Mouse (Mus musculus) liver, embryonic 12.5 days (tissue): ENCODE measurements around the gene Dnah2. TPM values are rescaled to one million over a fixed set of nuclear protein-coding genes. Genes with fewer than 3 reads are reported as not detected.
A peak's percentile ranks its signal among the peaks of the same experiment; 100 is the strongest.

ENCODE experiments used
- ATAC-seq: fragments of 200-750 bp; cut with Nextera tagmentation; 2 replicates; pipeline ENCODE4 v1.8.0; 2017; ENCODE audit warnings: moderate number of reproducible peaks, mild to moderate bottlenecking, moderate library complexity
- H3K27ac ChIP-seq: fragments of 300-500 bp; sonication (generic); 2 replicates; pipeline ENCODE4 v1.5.1; 2016; ENCODE audit warnings: mild to moderate bottlenecking
- H3K27me3 ChIP-seq: fragments of 300-500 bp; sonication (generic); replicated peaks from 2 replicates; pipeline ENCODE4 v1.6.1; 2016; ENCODE audit warnings: mild to moderate bottlenecking, moderate library complexity
- H3K36me3 ChIP-seq: fragments of 300-500 bp; sonication (generic); 2 replicates; pipeline ENCODE4 v1.6.1; 2016; ENCODE audit warnings: mild to moderate bottlenecking, moderate library complexity
- H3K4me1 ChIP-seq: fragments of 300-500 bp; sonication (generic); 2 replicates; pipeline ENCODE4 v1.6.1; 2016
- H3K4me2 ChIP-seq: fragments of 300-500 bp; sonication (generic); 2 replicates; pipeline ENCODE4 v1.6.1; 2016; ENCODE audit warnings: mild to moderate bottlenecking, moderate library complexity
- H3K4me3 ChIP-seq: fragments of 300-500 bp; sonication (generic); 2 replicates; pipeline ENCODE4 v1.5.1; 2016; ENCODE audit warnings: mild to moderate bottlenecking, moderate library complexity
- H3K9ac ChIP-seq: fragments of 300-500 bp; sonication (generic); 2 replicates; pipeline ENCODE4 v1.6.1; 2016; ENCODE audit warnings: mild to moderate bottlenecking, moderate library complexity
- H3K9me3 ChIP-seq: fragments of 300-500 bp; sonication (generic); replicated peaks from 2 replicates; pipeline ENCODE4 v1.6.1; 2016; ENCODE audit warnings: mild to moderate bottlenecking, moderate library complexity
- WGBS: fragments of 180-500 bp; shearing (Covaris S2); methylation state at CpG from one replicate; pipeline ENCODE4 v1.1.7; 2016; ENCODE audit not compliant: insufficient replicate concordance; 5-methylcytosine and 5-hydroxymethylcytosine counted together
- polyA plus RNA-seq: library from polyadenylated mRNA; unstranded; fragments of >200 nt; fragmentation: Nextera tagmentation; extraction: Ambion mirVana; gene quantifications from 2 replicates; pipeline ENCODE4 v1.2.1, GENCODE M21; 2016

Gene Dnah2
- polyA plus RNA-seq, 1 experiment from 2014 or later: 0.06 TPM

DNA sequence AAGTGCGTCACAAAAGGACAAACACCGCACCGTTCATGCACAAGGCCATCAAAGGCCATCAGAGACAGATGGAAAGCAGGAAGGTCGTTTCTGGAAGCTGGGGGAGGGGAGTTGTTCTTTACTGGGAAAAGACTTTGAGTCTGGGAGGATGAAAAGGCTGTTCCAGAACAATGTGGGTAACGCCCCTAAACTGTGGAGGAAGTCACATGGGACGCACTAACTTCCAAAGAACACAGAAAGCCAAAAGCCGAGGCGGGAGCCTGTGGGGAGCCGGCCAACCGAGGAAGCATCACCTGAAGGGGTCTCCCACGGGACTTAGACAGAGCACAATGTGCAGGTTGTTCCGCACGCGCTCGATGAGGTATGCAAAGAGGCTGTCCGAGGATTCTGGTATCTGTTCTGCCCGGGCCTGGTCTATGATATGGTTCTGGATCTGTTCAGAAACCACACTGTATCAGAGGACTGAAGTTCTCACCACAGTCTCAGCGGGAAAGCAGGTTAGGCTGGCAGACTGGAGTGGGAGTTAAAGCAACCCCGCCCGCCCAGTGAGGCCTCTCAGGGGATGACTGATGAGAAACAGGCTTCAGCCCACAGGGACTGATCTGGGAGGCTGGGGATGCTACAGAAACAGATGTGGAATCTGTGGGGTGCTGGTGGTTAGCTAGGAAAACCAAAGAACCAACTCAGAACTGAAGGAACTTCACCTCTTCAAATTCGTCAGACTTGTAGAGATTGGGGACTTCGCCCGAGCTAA is 96.6 kb downstream of the Dnah2 start:
- H3K4me3 ChIP-seq: no peak overlapping the region
- ATAC-seq: peak; percentile 24; the same call in 1 of the 2 replicates
- peak overlapping the region; percentile 32; the same call in 1 of the 2 replicates for H3K27ac ChIP-seq
- H3K27me3 ChIP-seq: peaks cover 12% of the 10 kb centered on the region
- H3K9ac ChIP-seq: no peak overlapping the region
- H3K4me2 ChIP-seq: peak overlapping the region; percentile 32
- H3K9me3 ChIP-seq: no peaks in the 10 kb centered on the region
- 55% methylated on average over 23 of the region's 23 CpGs for WGBS
- H3K4me1 ChIP-seq: peaks cover 24% of the 10 kb centered on the region
- no peaks in the 10 kb centered on the region for H3K36me3 ChIP-seq

DNA sequence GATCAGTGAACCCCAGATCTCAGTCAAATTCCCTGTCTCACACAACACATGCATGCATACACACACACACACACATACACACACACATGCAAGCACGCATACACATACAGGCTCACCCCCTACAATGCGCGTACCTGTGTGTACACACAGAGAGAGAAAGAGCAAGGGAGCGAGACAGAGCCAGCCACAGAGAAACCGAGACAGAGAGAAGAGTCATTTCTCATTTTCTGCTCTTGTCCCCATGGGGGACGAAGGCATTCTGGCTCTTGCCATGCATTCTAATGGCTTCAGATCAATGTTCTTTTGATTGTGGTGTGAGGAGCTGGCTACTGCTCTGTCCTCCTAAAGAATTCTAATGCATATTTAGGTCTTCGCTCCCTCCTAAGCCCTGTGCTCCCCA is 101.6 kb downstream of the Dnah2 start:
- Histone ChIP-seq H3K36me3 (no peaks in the 10 kb centered on the region), H3K9me3 (no peaks in the 10 kb centered on the region), H3K27ac (no peak overlapping the region), H3K4me3 (no peak overlapping the region), H3K9ac (no peak overlapping the region), H3K4me2 (no peak overlapping the region), H3K27me3 (peaks cover 12% of the 10 kb centered on the region), H3K4me1 (peaks cover 4% of the 10 kb centered on the region)
- ATAC-seq: no peak
- 71% methylated on average over 7 of the region's 7 CpGs for WGBS

DNA sequence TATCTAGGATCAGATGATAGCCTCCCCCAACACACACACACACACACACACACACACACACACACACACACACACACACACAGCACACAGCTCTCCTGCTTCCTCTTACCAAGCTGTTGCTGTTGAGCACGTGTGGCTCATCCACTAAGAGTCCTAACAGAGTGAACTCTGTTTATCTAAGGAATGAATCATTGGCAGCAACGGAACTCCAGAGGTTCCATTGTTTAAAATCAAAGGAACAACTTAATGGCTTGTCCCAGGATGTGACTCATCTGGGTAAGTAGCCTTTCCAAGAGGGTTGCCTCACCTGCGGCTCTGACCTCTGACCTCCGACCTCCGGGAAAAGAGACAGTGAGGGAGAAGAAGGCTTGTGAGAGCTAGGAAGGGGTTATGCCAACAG is 105.6 kb downstream of the Dnah2 start:
- H3K27me3 ChIP-seq: peaks cover 5% of the 10 kb centered on the region
- no peaks in the 10 kb centered on the region for H3K4me1 ChIP-seq
- WGBS: 37% methylated on average over 5 of the region's 5 CpGs
- no peak overlapping the region for H3K4me3 ChIP-seq
- no peak overlapping the region for H3K9ac ChIP-seq
- ATAC-seq: no peak
- no peak overlapping the region for H3K27ac ChIP-seq
- no peak overlapping the region for H3K4me2 ChIP-seq
- no peaks in the 10 kb centered on the region for H3K9me3 ChIP-seq
- H3K36me3 ChIP-seq: no peaks in the 10 kb centered on the region

DNA sequence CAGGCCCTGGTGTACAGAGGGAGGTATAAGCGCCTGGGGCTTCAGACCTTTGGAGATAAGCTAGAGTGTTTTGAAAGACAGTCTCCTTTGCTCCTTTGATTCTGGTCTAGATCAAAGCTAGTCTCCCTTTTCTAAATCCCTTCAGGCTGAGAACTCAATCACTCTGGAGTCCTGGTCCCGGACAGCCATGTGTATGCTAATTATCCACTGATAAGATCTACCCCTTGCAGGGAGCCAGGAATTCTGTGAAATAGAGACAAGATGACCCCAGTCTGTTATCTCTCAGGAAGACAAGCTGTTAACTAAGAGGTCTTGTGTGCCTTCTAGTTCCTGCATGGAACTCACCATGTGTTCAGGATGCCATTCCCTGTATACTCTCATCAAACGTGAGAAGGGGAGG is 111.6 kb downstream of the Dnah2 start:
- Histone ChIP-seq H3K4me1 (no peaks in the 10 kb centered on the region), H3K36me3 (no peaks in the 10 kb centered on the region), H3K9me3 (no peaks in the 10 kb centered on the region), H3K4me2 (no peak overlapping the region), H3K27ac (no peak overlapping the region), H3K27me3 (peaks cover 45% of the 10 kb centered on the region), H3K9ac (no peak overlapping the region), H3K4me3 (no peak overlapping the region)
- 32% methylated on average over 3 of the region's 3 CpGs for WGBS
- ATAC-seq: no peak

DNA sequence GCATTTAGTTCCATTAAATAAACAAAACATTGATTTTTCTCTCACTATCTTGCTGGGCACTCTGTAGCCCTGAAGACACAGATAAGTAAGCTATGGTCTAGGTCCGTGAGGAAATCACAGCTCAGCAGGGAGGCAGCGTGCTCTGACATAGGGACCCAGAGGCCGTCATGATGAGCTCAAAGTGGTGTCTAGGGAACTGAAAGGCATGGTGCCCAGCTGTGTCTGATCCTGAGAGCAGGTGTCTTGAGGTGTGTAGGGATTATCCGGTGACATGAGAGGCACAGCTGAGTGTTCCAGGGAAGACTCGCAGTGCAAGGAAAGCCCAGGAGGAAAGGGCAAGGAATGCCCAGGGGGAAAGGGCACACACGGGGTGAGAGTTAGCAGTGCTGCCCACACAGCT is 115.7 kb downstream of the Dnah2 start:
- H3K27ac ChIP-seq: no peak overlapping the region
- no peak overlapping the region for H3K9ac ChIP-seq
- peaks cover 51% of the 10 kb centered on the region for H3K27me3 ChIP-seq
- no peaks in the 10 kb centered on the region for H3K9me3 ChIP-seq
- peaks cover 12% of the 10 kb centered on the region for H3K4me1 ChIP-seq
- H3K4me3 ChIP-seq: no peak overlapping the region
- ATAC-seq: no peak
- H3K4me2 ChIP-seq: no peak overlapping the region
- no peaks in the 10 kb centered on the region for H3K36me3 ChIP-seq
- WGBS: 55% methylated on average over 6 of the region's 6 CpGs

DNA sequence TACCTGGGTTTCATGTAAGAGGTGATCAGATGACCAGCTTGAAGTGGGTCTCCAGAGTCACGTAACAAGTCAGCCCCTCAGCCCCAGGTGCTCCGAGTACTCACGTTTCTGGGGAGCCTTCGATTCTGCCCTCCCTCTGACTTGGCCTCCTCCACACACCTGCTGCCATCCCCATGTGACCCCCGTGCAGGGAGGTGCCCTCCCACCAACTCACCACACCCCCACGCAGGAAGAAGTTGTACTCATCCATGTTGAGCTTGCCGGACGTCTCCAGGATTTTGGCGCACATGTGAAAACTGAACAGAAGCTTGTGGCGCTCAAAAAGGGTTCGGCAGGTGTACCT is 116.3 kb downstream of the Dnah2 start:
- ATAC-seq: no peak
- Histone ChIP-seq H3K27ac (no peak overlapping the region), H3K36me3 (no peaks in the 10 kb centered on the region), H3K27me3 (peaks cover 46% of the 10 kb centered on the region), H3K9me3 (no peaks in the 10 kb centered on the region), H3K4me1 (peaks cover 12% of the 10 kb centered on the region), H3K4me2 (no peak overlapping the region), H3K4me3 (no peak overlapping the region), H3K9ac (no peak overlapping the region)
- WGBS: 61% methylated on average over 11 of the region's 11 CpGs

DNA sequence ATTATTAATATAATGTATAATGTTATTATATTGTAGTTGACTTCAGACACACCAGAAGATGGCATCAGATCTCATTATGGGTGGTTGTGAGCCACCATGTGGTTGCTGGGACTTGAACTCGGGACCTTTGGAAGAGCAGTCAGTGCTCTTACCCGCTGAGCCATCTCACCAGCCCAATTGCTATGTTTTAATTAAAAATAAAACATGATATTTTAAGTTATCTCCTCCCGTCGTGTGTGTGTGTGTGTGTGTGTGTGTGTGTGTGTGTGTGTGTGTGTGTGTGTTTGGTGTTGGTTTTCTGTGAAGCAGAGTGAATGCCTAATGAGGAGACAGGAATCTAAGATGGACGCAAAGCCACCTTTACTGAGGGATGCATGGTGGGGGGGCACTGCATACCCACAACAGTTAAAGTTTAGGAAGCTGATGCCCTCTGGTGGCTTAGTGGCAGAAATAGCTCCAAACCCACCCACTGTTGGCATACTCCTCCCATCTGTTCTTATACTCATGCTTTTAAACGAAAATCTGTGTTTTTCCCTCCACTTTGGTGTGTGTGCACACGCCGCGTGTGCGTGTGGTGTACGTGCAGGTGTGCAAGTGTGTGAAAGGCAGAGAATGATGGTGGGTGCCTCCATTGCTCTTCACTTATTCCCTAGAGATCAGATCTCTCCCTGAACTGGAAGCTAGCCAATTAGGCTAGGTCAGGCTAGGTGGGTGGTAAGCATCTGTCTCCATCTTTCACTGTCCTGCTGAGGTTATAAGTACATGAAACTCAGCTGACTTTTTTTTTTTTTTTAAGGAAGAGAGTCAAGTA is 116.9 kb downstream of the Dnah2 start:
- H3K4me2 ChIP-seq: no peak overlapping the region

DNA sequence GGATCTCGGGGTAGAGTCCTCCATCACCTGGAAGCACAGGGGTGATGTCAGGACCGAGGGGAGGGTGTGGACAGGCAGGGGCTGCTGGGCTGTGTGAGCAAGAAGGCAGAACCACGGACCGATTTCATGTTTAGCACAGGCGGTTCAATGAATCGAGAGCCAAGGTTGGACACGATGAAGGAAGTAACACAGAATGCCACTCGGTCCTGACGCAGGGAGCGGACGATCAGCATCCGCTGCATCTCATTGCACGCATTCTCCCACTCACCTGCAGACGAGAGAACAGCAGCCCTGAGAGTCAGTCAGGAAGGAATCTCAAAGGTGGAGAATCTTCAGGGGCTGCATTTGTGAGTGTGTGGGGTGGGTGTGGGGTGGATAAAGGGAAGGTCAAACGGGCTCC is 118.3 kb downstream of the Dnah2 start:
- Histone ChIP-seq H3K4me1 (peaks cover 24% of the 10 kb centered on the region), H3K9ac (no peak overlapping the region), H3K27me3 (peaks cover 34% of the 10 kb centered on the region), H3K9me3 (no peaks in the 10 kb centered on the region), H3K4me2 (no peak overlapping the region), H3K27ac (no peak overlapping the region), H3K4me3 (no peak overlapping the region), H3K36me3 (no peaks in the 10 kb centered on the region)
- WGBS: 76% methylated on average over 15 of the region's 15 CpGs
- no peak for ATAC-seq

More for the DNA sequence above, 116.9 kb downstream of the Dnah2 start:
- Histone ChIP-seq H3K4me1 (peaks cover 12% of the 10 kb centered on the region), H3K4me3 (no peak overlapping the region), H3K27ac (no peak overlapping the region), H3K9ac (no peak overlapping the region), H3K27me3 (peaks cover 41% of the 10 kb centered on the region), H3K9me3 (no peaks in the 10 kb centered on the region), H3K36me3 (no peaks in the 10 kb centered on the region)
- peak; percentile 55; the same call in 1 of the 2 replicates for ATAC-seq
- 32% methylated on average over 11 of the region's 11 CpGs for WGBS

DNA sequence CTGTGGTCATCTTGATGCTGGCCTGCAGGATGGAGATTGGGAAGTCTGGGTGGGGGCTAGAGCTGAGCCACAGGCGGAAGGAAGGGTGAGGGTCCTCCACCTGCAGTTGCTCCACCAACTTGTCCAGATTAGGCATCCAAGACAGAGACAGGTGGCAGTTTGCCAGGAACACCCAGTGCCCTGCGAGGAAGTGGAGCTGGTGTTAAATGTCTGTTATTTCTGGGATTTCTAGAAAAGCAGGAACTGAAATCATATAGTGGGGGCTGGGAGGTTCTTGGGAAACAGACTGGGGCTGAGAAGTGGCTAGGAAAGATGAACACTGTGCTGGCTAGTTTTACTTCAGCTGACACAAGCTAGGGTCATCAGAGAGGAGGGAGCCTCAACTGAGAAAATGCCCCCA is 119.6 kb downstream of the Dnah2 start:
- WGBS: 24% methylated on average over 2 of the region's 2 CpGs
- Histone ChIP-seq H3K9ac (no peak overlapping the region), H3K4me1 (peaks cover 32% of the 10 kb centered on the region), H3K4me3 (no peak overlapping the region), H3K27me3 (peaks cover 23% of the 10 kb centered on the region), H3K9me3 (no peaks in the 10 kb centered on the region), H3K36me3 (no peaks in the 10 kb centered on the region), H3K27ac (no peak overlapping the region), H3K4me2 (no peak overlapping the region)
- ATAC-seq: no peak

DNA sequence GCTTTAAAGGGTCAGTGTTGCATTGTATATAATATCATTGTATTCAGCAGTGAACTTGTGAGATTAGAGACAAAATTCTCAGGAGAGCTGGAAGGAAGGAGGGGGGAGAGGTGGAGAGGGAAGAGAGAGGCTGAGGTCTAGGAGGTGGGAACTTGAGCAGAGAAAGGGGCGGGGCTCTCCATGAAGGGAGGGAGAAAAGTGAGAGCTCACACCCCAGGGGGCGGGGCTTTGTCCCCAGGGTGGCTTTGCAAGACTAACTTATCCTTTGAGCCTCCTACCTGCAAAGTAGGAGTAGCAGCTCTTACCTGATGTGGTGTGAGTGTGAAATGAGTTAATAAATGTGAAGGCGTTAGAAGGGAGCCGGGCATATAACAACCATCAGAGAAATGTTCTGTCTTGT is 120.2 kb downstream of the Dnah2 start:
- Histone ChIP-seq H3K9me3 (no peaks in the 10 kb centered on the region), H3K4me3 (no peak overlapping the region), H3K27me3 (peaks cover 20% of the 10 kb centered on the region), H3K4me1 (peaks cover 37% of the 10 kb centered on the region), H3K27ac (no peak overlapping the region), H3K36me3 (no peaks in the 10 kb centered on the region), H3K9ac (no peak overlapping the region), H3K4me2 (no peak overlapping the region)
- ATAC-seq: no peak
- WGBS: 21% methylated on average over 4 of the region's 4 CpGs

DNA sequence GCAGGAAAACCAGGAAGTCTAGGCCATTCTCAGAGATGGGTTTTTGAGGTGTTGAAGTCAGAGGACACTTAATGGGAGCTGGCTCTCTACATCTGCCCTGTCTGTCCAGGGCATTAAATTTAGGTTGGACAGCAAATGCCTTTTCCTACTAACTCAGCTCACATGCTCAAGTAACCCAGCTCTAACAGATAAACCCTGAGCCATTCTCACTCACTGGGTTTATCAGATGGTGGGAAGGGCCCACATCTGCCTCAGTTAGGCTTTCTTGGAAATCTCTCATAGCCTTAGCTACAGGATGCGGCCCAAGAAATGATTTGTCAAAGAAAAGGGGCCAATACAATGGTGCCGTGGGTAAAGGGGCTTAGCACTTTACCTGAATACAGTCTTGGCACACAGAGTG is 122.7 kb downstream of the Dnah2 start:
- Histone ChIP-seq H3K4me2 (no peak overlapping the region), H3K36me3 (no peaks in the 10 kb centered on the region), H3K4me3 (no peak overlapping the region), H3K27ac (0 out of 2 replicates have a peak overlapping the region, but pooled peaks have one; percentile 42), H3K27me3 (peaks cover 31% of the 10 kb centered on the region), H3K9me3 (no peaks in the 10 kb centered on the region), H3K9ac (no peak overlapping the region), H3K4me1 (peaks cover 49% of the 10 kb centered on the region)
- ATAC-seq: peak; percentile 57; the same call in 1 of the 2 replicates
- WGBS: 32% methylated on average over 2 of the region's 2 CpGs

DNA sequence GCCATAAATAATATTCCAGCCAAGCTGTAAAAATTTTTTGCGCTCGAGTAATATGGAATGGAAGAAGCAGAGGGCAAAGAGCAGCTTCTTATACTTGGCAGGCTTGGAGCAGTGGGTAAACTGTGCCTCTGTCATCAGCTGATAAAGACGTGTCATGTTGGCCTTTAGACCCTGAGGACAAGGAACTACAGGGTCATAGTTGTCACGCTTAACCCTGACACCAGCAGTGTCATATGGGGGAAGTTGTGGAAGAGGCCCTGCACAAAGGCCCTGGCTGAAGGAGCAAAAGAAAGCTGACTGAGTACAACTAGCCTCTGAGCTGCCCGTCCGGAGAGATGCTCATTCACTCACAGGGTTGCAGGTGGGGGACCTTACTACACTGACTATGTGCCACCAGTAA is 125.0 kb downstream of the Dnah2 start:
- Histone ChIP-seq H3K27ac (no peak overlapping the region), H3K9ac (no peak overlapping the region; the same call in 1 of the 2 replicates), H3K4me1 (peaks cover 66% of the 10 kb centered on the region), H3K36me3 (no peaks in the 10 kb centered on the region), H3K4me3 (no peak overlapping the region), H3K9me3 (no peaks in the 10 kb centered on the region), H3K27me3 (peaks cover 33% of the 10 kb centered on the region), H3K4me2 (no peak overlapping the region)
- ATAC-seq: no peak
- WGBS: 25% methylated on average over 6 of the region's 6 CpGs
